Mouse (Mus musculus) splenic B cell, adult 2 months (primary cell): Measurements from ENCODE around the gene Mrm3.
"Not testable (repeated sequence)": the region's sequence is repeated elsewhere in the genome, so short reads cannot be mapped to it uniquely, and the experiment has no call there.

Experiments used
- DNase-seq: peaks from one replicate; pipeline ENCODE4 v3.0.0-alpha.2; 2011; ENCODE audit warnings: low read depth, low spot score
- H3K27me3 ChIP-seq: 2 replicates; pipeline ENCODE4 v1.6.1; 2012; ENCODE audit warnings: mild to moderate bottlenecking, low read length, moderate library complexity, mixed read lengths; ENCODE audit not compliant: control insufficient read depth, poor library complexity, insufficient read depth, severe bottlenecking
- H3K36me3 ChIP-seq: 2 replicates; pipeline ENCODE4 v1.6.1; 2012; ENCODE audit warnings: mild to moderate bottlenecking, low read length, moderate library complexity, mixed read lengths; ENCODE audit not compliant: control insufficient read depth, poor library complexity, insufficient read depth, severe bottlenecking

Mrm3 gene

DNA sequence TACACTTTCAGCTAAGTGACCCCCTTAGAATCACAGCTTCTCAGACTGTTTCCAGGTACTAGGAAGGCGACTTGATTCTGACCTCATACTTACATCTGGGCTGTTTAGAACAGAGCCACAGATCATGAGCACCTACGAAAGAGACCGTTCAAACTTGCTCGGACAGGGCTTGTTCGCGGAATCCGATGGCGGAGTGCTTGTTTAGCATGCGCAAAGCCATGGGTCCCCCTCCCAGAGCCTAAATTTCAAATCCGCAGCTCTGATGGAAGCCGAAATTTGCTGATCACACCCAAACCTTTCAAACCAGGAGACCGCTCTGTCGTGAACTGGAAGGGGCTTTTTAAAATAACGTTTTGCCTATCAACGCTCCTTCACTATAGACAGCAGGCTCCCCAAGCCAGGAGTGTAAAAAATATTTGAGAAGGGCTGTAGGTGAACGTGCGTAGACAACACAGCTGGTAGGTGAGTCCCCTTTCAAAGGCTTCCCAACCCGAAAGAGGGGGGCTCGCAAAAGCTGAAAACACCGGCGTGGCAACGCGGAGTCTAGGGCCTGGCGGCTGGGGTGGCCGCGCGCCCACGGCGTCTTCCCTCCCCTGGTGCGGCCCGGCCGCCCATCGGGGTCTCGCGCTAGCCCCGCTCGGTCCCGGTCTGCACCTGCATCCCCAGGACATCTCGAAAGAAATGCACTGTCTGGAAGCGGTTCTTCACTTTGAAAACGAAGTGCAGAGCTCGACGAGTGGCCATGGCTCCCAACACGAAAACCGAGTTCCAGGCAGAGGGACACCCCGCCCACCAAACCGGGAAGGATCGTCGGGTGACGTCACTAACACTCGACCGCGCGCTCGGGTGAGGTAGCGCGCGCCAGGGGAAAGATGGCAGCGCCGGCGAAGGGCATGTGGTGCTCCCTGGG is at the start of gene Mrm3, which contains the start of gene Glod4:
Mrm3 (plus strand) TSS at position 815 of the 910 bp plus-strand sequence.
Glod4 (minus strand) TSS at position 825 of the 910 bp plus-strand sequence.
- DNase-seq, result peak; percentile 84
- Histone ChIP-seq H3K36me3 (no peaks in the 10 kb centered on the region), H3K27me3 (no peaks in the 10 kb centered on the region)

GRCm38 (mm10) chr11:76196275-76196976 is 47.1 kb upstream of the Mrm3 start:
- DNase-seq, result no peak
- Histone ChIP-seq H3K36me3 (no peaks in the 10 kb centered on the region), H3K27me3 (no peaks in the 10 kb centered on the region)

GRCm38 (mm10) chr11:76196977-76197469 is 46.5 kb upstream of the Mrm3 start:
- no peaks in the 10 kb centered on the region for H3K36me3 ChIP-seq
- no peaks in the 10 kb centered on the region for H3K27me3 ChIP-seq
- no peak for DNase-seq

- H3K27me3 ChIP-seq, result no peaks in the 10 kb centered on the region
- DNase-seq, result peak; percentile 59
- H3K36me3 ChIP-seq, result no peaks in the 10 kb centered on the region
These were observed 41.5 kb upstream of the Mrm3 start for GRCm38 (mm10) chr11:76201761-76202674.

- Histone ChIP-seq H3K27me3 (no peaks in the 10 kb centered on the region), H3K36me3 (no peaks in the 10 kb centered on the region; the same call in 1 of the 2 replicates)
- no peak for DNase-seq
These were observed 36.7 kb upstream of the Mrm3 start for GRCm38 (mm10) chr11:76206793-76207192.

DNA sequence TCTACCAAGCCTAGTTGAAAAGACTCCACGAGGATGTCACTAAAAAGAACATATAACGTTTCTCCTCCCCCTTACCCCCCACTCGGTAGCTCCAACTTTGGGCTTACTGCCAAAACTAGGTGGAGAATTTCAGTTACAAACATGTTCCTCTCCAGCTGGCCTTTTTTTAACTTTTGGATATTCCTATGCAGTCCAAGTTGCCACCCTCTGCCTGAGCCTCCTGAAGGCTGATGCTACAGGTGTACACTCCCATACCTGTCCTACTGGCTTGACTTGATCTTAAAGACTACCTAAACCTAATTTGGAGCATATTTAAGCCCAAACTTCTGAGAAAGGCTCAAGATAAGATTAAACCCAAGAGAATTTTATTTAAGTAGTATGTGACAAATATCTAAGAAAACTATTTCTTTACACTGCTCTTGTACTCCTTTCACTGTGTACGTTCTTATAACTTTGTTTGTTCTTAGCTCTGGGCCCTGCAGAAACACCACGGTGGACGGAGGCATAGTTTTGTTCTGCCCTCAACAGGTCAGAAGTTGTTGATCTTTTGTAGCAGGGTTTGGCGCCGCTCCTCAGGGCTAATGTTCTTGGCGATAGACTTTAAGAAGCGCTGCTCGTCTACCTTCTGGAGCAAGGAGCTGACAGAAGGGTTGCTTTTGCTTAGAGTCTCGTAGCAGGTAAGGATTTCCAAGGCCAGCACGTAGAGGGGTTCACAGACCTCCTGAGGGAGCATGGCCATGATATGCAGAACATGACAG is 33.1 kb upstream of the Mrm3 start:
- DNase-seq, result no peak
- Histone ChIP-seq H3K27me3 (no peaks in the 10 kb centered on the region), H3K36me3 (no peaks in the 10 kb centered on the region; the same call in 1 of the 2 replicates)

DNA sequence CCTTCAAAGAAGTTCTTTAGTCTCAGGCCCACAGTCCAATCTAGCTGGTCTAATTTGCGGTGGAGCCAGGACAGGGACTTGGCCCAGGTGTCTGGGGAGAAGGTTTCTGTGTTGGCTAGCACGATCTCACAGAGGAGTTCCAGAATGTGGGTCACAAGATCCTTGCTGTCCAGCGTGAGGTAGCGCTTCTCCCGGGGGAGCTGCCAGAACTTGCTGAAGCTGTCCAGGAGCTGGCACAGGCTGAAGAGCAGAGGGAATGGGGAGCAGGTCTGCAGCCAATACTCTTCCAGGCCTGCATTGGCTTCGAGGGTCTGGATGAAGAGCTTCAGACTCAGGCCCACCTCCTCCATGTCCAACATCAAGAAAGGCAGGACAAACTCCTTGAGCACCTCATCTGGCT is 31.9 kb upstream of the Mrm3 start:
- not testable (repeated sequence) for DNase-seq, H3K27me3 ChIP-seq, H3K36me3 ChIP-seq

DNA sequence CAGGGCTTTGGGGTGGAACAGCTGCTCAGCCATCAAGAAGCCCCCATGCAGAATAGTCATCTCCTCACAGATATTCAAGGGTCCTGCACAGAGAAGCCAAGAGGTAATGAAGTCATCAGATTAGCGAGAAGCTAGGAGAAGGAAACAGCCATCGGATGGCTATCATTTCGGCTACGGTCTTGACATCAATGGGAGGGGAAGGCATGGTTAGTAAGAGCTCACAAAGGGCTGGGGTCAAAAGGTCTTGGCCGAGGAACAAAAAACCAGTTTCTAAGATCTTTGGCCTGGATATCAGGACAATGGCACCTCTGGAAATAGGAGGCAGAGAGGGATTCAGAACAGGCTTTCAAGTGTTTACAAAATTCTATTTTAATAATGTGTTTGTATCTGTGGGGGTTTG is 29.7 kb upstream of the Mrm3 start:
- no peak for DNase-seq
- no peaks in the 10 kb centered on the region for H3K27me3 ChIP-seq
- H3K36me3 ChIP-seq, result no peaks in the 10 kb centered on the region; the same call in 1 of the 2 replicates

DNA sequence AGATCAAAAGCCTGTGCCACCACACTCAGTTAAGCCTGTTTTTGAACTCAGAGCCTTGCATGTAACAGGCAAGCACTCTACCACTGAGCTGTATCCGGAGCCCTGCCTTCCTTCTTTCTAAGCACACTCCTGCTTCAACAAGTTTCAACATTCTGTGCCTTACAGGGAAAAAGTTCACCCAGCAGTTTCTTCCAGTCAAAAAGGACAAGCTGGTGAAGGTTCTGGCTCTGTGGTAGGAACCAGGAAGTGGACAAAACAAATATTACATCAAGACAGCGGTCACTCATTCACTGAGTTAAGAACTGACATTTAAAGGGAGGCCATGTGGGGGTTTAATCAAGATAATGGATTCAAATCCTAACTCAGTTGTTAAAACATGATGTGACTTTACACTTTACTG is 28.5 kb upstream of the Mrm3 start:
- no peaks in the 10 kb centered on the region for H3K27me3 ChIP-seq
- DNase-seq, result no peak
- H3K36me3 ChIP-seq, result no peaks in the 10 kb centered on the region; the same call in 1 of the 2 replicates

DNA sequence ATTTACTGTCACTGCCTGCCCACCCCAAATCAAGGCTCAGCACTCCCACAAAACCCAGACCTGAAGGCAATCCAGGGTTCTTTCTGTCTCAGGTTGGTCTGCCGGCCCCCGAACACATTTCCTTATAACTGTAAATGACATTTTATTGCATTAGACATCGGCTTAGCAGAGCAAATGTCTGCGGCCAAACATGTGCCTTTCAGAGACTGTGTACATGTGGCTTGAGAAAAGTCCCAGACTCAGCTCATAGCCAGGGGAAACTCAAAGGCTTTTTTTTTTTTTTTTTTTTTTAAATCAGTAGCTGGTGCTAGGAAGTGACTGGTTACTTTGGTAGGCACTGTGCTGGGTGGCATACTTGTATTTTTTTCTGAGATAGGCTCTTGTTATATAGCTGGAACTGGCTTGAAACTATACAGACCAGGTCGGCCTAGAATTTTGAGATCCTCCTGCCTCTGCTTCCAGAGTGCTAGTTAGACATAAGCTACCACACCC is 27.4 kb upstream of the Mrm3 start:
- DNase-seq, result no peak
- no peaks in the 10 kb centered on the region for H3K27me3 ChIP-seq

DNA sequence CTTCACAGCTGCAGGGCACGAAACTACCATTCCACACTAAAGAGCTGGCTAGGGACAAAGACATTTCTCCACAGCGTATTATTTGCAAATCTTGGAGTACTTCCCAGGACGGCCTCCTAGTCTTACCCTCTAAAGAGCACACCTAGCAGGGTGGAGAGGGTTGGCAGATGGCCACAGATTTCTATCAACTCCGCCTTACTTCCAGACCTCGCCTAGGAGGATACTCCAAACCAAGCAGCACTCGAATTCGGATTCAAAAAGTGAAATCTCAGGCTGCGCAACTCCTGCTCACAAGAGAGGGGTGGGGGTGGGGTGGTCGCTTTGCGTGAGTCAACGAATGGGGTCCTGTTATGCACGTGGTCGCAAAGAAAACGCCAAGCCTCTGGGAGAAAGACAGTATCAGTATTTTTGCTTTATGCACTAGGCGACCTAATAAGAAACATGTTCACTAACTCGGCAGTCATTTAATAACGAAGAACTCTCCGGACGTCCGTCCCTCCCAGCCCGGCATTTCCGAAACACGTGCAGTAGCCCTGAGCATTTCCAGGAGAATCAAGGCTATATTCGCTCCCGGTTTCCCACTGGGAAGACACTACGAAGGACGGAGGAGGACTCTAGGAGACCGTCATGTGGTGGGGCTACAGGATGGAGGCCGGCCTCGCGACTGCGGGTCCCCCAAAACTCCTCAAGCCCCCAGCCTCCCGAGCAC is 26.7 kb upstream of the Mrm3 start:
- Histone ChIP-seq H3K36me3 (0 out of 2 replicates have a peak, but pooled peaks cover 2% of the 10 kb centered on the region), H3K27me3 (no peaks in the 10 kb centered on the region)
- DNase-seq, result no peak

More for the DNA sequence above, 27.4 kb upstream of the Mrm3 start:
- H3K36me3 ChIP-seq, result 0 out of 2 replicates have a peak, but pooled peaks cover 2% of the 10 kb centered on the region

DNA sequence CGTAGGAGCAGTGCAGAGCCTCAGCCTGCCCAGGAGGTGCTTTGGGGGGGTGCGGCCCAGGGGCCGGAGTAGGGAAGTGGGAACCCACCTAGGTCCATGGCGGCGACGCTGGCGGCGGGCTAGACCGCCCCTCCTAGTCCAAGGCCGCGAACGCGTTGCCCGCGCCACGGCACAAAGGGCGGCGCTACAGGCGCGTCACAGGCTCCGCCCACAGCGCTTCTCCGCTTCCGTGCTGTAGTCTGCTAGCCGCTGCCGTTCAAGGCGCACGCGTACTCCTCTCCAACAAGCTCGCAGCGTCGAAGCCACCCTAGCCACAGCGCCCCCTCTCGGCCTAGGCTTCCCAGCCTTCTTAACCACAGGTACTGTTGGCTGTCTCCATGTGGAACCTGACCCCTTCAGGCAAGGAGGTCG is 26.1 kb upstream of the Mrm3 start, which contains the start of the genes Dbil5 and Gemin4:
Dbil5 (plus strand) TSS at position 219 of the 411 bp plus-strand sequence.
Gemin4 (minus strand) TSS at position 275 of the 411 bp plus-strand sequence.
- 0 out of 2 replicates have a peak, but pooled peaks cover 2% of the 10 kb centered on the region for H3K36me3 ChIP-seq
- H3K27me3 ChIP-seq, result no peaks in the 10 kb centered on the region
- peak; percentile 99 for DNase-seq

- Histone ChIP-seq H3K36me3 (peaks cover 8% of the 10 kb centered on the region; the same call in 1 of the 2 replicates), H3K27me3 (no peaks in the 10 kb centered on the region)
- DNase-seq, result no peak
These were observed 18.9 kb upstream of the Mrm3 start for GRCm38 (mm10) chr11:76224631-76225030.
